Mouse (Mus musculus) thymus, adult 2 months (tissue): ENCODE measurements around the gene Tacr3.

Source experiments
- CTCF ChIP-seq: fragments of 200-500 bp; IDR thresholded peaks from 2 replicates; pipeline ENCODE4 v1.5.1; 2012; ENCODE audit warnings: mild to moderate bottlenecking, control low read depth, low read length, moderate library complexity, borderline replicate concordance; ENCODE audit not compliant: control insufficient read depth, poor library complexity, insufficient read depth; ENCODE audit errors: extremely low read depth
- POLR2A ChIP-seq: fragments of 200-500 bp; IDR thresholded peaks from 2 replicates; pipeline ENCODE4 v1.6.1; 2012; ENCODE audit warnings: mild to moderate bottlenecking, low read length, control low read depth, moderate library complexity; ENCODE audit not compliant: control insufficient read depth, poor library complexity, insufficient read depth; ENCODE audit errors: extremely low read depth

- TF ChIP-seq CTCF (no peak), POLR2A (no peak)
Observed at GRCm38 (mm10) chr3:134963461-134963860, 134.7 kb downstream of the Tacr3 start.
